Mouse (Mus musculus) limb, embryonic 13.5 days (tissue): ENCODE results near the gene Cacna1h. TPM values are rescaled to one million over a fixed set of nuclear protein-coding genes. Genes with fewer than 3 reads are reported as not detected.

ENCODE experiments used
- ATAC-seq: fragments of 200-750 bp; cut with Nextera tagmentation; 2 replicates; pipeline ENCODE4 v1.8.0; 2017; ENCODE audit warnings: low read depth, moderate number of reproducible peaks, moderate TSS enrichment; ENCODE audit not compliant: low FRiP score
- H3K27ac ChIP-seq: fragments of 300-500 bp; sonication (generic); 2 replicates; pipeline ENCODE4 v1.5.1; 2015; ENCODE audit warnings: inconsistent platforms, mild to moderate bottlenecking, moderate library complexity
- H3K27me3 ChIP-seq: fragments of 300-500 bp; sonication (generic); 2 replicates; pipeline ENCODE4 v1.6.1; 2015; ENCODE audit warnings: mild to moderate bottlenecking, inconsistent platforms
- H3K36me3 ChIP-seq: fragments of 300-500 bp; sonication (generic); 2 replicates; pipeline ENCODE4 v1.6.1; 2015; ENCODE audit warnings: inconsistent platforms, mild to moderate bottlenecking, moderate library complexity
- H3K4me1 ChIP-seq: fragments of 300-500 bp; sonication (generic); 2 replicates; pipeline ENCODE4 v1.6.1; 2015; ENCODE audit warnings: inconsistent platforms
- H3K4me2 ChIP-seq: fragments of 300-500 bp; sonication (generic); replicated peaks from 2 replicates; pipeline ENCODE4 v1.6.1; 2015; ENCODE audit warnings: inconsistent platforms, mild to moderate bottlenecking, moderate library complexity
- H3K4me3 ChIP-seq: fragments of 300-500 bp; sonication (generic); 2 replicates; pipeline ENCODE4 v1.5.1; 2015; ENCODE audit warnings: moderate library complexity, mild to moderate bottlenecking, inconsistent platforms
- H3K9ac ChIP-seq: fragments of 300-500 bp; sonication (generic); 2 replicates; pipeline ENCODE4 v1.6.1; 2015; ENCODE audit warnings: mild to moderate bottlenecking, inconsistent platforms
- H3K9me3 ChIP-seq: fragments of 300-500 bp; sonication (generic); 2 replicates; pipeline ENCODE4 v1.6.1; 2016; ENCODE audit warnings: inconsistent platforms
- WGBS: fragments of 180-500 bp; shearing (Covaris S2); methylation state at CpG from one replicate; pipeline ENCODE4 v1.1.7; 2015; 5-methylcytosine and 5-hydroxymethylcytosine counted together
- polyA plus RNA-seq: library from polyadenylated mRNA; unstranded; fragments of >200 nt; fragmentation: Nextera tagmentation; extraction: Ambion mirVana; gene quantifications from 2 replicates; pipeline ENCODE4 v1.2.1, GENCODE M21; 2015

Cacna1h gene
- polyA plus RNA-seq, 1 experiment from 2014 or later: 7.5 TPM

- H3K4me2 ChIP-seq: no peak overlapping the region
- no peak overlapping the region for H3K4me3 ChIP-seq
- no peak overlapping the region for H3K9ac ChIP-seq
- no peak for ATAC-seq
- WGBS: 77% methylated on average over 6 of the region's 6 CpGs
- H3K27me3 ChIP-seq: no peaks in the 10 kb centered on the region
- no peaks in the 10 kb centered on the region for H3K36me3 ChIP-seq
- no peak overlapping the region for H3K27ac ChIP-seq
- H3K9me3 ChIP-seq: no peaks in the 10 kb centered on the region
- peaks cover 20% of the 10 kb centered on the region for H3K4me1 ChIP-seq
Observed at GRCm38 (mm10) chr17:25441417-25441816, 7.8 kb upstream of the Cacna1h start.

GRCm38 (mm10) chr17:25433223-25433616 is 363 bp downstream of the Cacna1h start:
- Histone ChIP-seq H3K4me3 (peak overlapping the region; percentile 88), H3K36me3 (peaks cover 12% of the 10 kb centered on the region), H3K27me3 (peaks cover 17% of the 10 kb centered on the region), H3K9ac (peak overlapping the region; percentile 91), H3K4me1 (peaks cover 65% of the 10 kb centered on the region), H3K9me3 (no peaks in the 10 kb centered on the region), H3K27ac (peak overlapping the region; percentile 96), H3K4me2 (peak overlapping the region; percentile 97)
- no peak for ATAC-seq
- WGBS: under 1% methylated on average over 38 of the region's 40 CpGs

GRCm38 (mm10) chr17:25432433-25433181 is 976 bp downstream of the Cacna1h start:
- under 1% methylated on average over 52 of the region's 53 CpGs for WGBS
- no peak for ATAC-seq
- Histone ChIP-seq H3K9ac (peak overlapping the region; percentile 91), H3K4me3 (peak overlapping the region; percentile 88), H3K36me3 (peaks cover 19% of the 10 kb centered on the region), H3K27me3 (peaks cover 17% of the 10 kb centered on the region), H3K4me1 (peaks cover 69% of the 10 kb centered on the region), H3K9me3 (no peaks in the 10 kb centered on the region), H3K4me2 (peak overlapping the region; percentile 97), H3K27ac (peak overlapping the region; percentile 96)

GRCm38 (mm10) chr17:25430534-25430933 is 3.0 kb downstream of the Cacna1h start:
- H3K4me3 ChIP-seq: no peak overlapping the region
- peaks cover 17% of the 10 kb centered on the region for H3K27me3 ChIP-seq
- 44% methylated on average over 8 of the region's 8 CpGs for WGBS
- H3K4me2 ChIP-seq: peak overlapping the region; percentile 97
- H3K27ac ChIP-seq: no peak overlapping the region
- H3K4me1 ChIP-seq: peaks cover 66% of the 10 kb centered on the region
- peak overlapping the region; percentile 50; the same call in 1 of the 2 replicates for H3K9ac ChIP-seq
- no peak for ATAC-seq
- no peaks in the 10 kb centered on the region for H3K9me3 ChIP-seq
- H3K36me3 ChIP-seq: peaks cover 24% of the 10 kb centered on the region

GRCm38 (mm10) chr17:25429886-25430285 is 3.7 kb downstream of the Cacna1h start:
- peaks cover 17% of the 10 kb centered on the region for H3K27me3 ChIP-seq

GRCm38 (mm10) chr17:25429240-25429639 is 4.3 kb downstream of the Cacna1h start:
- no peak overlapping the region for H3K27ac ChIP-seq
- H3K27me3 ChIP-seq: peaks cover 17% of the 10 kb centered on the region
- peaks cover 29% of the 10 kb centered on the region for H3K36me3 ChIP-seq
- ATAC-seq: no peak
- H3K4me2 ChIP-seq: peak overlapping the region; percentile 97
- WGBS: 42% methylated on average over 5 of the region's 5 CpGs
- no peak overlapping the region for H3K4me3 ChIP-seq
- no peak overlapping the region for H3K9ac ChIP-seq
- no peaks in the 10 kb centered on the region for H3K9me3 ChIP-seq
- H3K4me1 ChIP-seq: peaks cover 53% of the 10 kb centered on the region

More at GRCm38 (mm10) chr17:25429886-25430285, 3.7 kb downstream of the Cacna1h start:
- no peak overlapping the region for H3K27ac ChIP-seq
- peaks cover 59% of the 10 kb centered on the region for H3K4me1 ChIP-seq
- H3K9ac ChIP-seq: peak overlapping the region; percentile 48; the same call in 1 of the 2 replicates
- H3K36me3 ChIP-seq: peaks cover 24% of the 10 kb centered on the region
- no peak for ATAC-seq
- H3K9me3 ChIP-seq: no peaks in the 10 kb centered on the region
- H3K4me2 ChIP-seq: peak overlapping the region; percentile 97
- no peak overlapping the region for H3K4me3 ChIP-seq
- WGBS: 35% methylated on average over 6 of the region's 6 CpGs

- Histone ChIP-seq H3K27ac (no peak overlapping the region), H3K4me2 (no peak overlapping the region), H3K27me3 (peaks cover 13% of the 10 kb centered on the region), H3K9me3 (no peaks in the 10 kb centered on the region), H3K4me1 (peaks cover 51% of the 10 kb centered on the region), H3K36me3 (peaks cover 45% of the 10 kb centered on the region), H3K4me3 (no peak overlapping the region), H3K9ac (0 out of 2 replicates have a peak overlapping the region, but pooled peaks have one; percentile 20)
- ATAC-seq: no peak
- 49% methylated on average over 10 of the region's 10 CpGs for WGBS
Observed at GRCm38 (mm10) chr17:25427441-25427840, 6.1 kb downstream of the Cacna1h start.

GRCm38 (mm10) chr17:25425996-25426395 is 7.6 kb downstream of the Cacna1h start:
- WGBS: 80% methylated on average over 2 of the region's 2 CpGs
- Histone ChIP-seq H3K4me2 (no peak overlapping the region), H3K27ac (no peak overlapping the region), H3K9ac (peak overlapping the region; percentile 43; the same call in 1 of the 2 replicates), H3K4me3 (no peak overlapping the region), H3K9me3 (no peaks in the 10 kb centered on the region), H3K4me1 (peaks cover 49% of the 10 kb centered on the region), H3K27me3 (peaks cover 2% of the 10 kb centered on the region; the same call in 1 of the 2 replicates), H3K36me3 (peaks cover 50% of the 10 kb centered on the region)
- ATAC-seq: no peak

- H3K9ac ChIP-seq: no peak overlapping the region
- H3K27ac ChIP-seq: no peak overlapping the region
- H3K36me3 ChIP-seq: peaks cover 52% of the 10 kb centered on the region
- no peaks in the 10 kb centered on the region for H3K9me3 ChIP-seq
- peaks cover 49% of the 10 kb centered on the region for H3K4me1 ChIP-seq
- H3K4me2 ChIP-seq: no peak overlapping the region
- no peak overlapping the region for H3K4me3 ChIP-seq
- ATAC-seq: no peak
- no peaks in the 10 kb centered on the region for H3K27me3 ChIP-seq
- whole genome bisulfite sequencing: 67% methylated on average over 8 of the region's 8 CpGs
Observed at GRCm38 (mm10) chr17:25424526-25425080, 9.0 kb downstream of the Cacna1h start.

GRCm38 (mm10) chr17:25420998-25421397 is 12.6 kb downstream of the Cacna1h start:
- Histone ChIP-seq H3K9me3 (no peaks in the 10 kb centered on the region), H3K27ac (peak overlapping the region; percentile 52; the same call in 1 of the 2 replicates), H3K27me3 (no peaks in the 10 kb centered on the region), H3K4me1 (peaks cover 58% of the 10 kb centered on the region), H3K4me2 (no peak overlapping the region), H3K9ac (no peak overlapping the region), H3K36me3 (peaks cover 29% of the 10 kb centered on the region), H3K4me3 (no peak overlapping the region)
- 97% methylated on average over 3 of the region's 3 CpGs for WGBS
- no peak for ATAC-seq

- H3K4me1 ChIP-seq: peaks cover 79% of the 10 kb centered on the region
Observed at GRCm38 (mm10) chr17:25418926-25419325, 14.7 kb downstream of the Cacna1h start.

GRCm38 (mm10) chr17:25417990-25418389 is 15.6 kb downstream of the Cacna1h start:
- no peak overlapping the region for H3K4me3 ChIP-seq
- no peaks in the 10 kb centered on the region for H3K9me3 ChIP-seq
- H3K9ac ChIP-seq: no peak overlapping the region
- 82% methylated on average over 6 of the region's 6 CpGs for WGBS
- ATAC-seq: no peak
- no peak overlapping the region for H3K27ac ChIP-seq
- peaks cover 84% of the 10 kb centered on the region for H3K4me1 ChIP-seq
- no peak overlapping the region for H3K4me2 ChIP-seq
- peaks cover 12% of the 10 kb centered on the region for H3K36me3 ChIP-seq
- no peaks in the 10 kb centered on the region for H3K27me3 ChIP-seq

More at GRCm38 (mm10) chr17:25418926-25419325, 14.7 kb downstream of the Cacna1h start:
- H3K27ac ChIP-seq: 0 out of 2 replicates have a peak overlapping the region, but pooled peaks have one; percentile 28
- peaks cover 20% of the 10 kb centered on the region for H3K36me3 ChIP-seq
- H3K4me3 ChIP-seq: no peak overlapping the region
- WGBS: 34% methylated on average over 9 of the region's 9 CpGs
- H3K27me3 ChIP-seq: no peaks in the 10 kb centered on the region
- no peak for ATAC-seq
- H3K4me2 ChIP-seq: no peak overlapping the region
- no peaks in the 10 kb centered on the region for H3K9me3 ChIP-seq
- H3K9ac ChIP-seq: no peak overlapping the region
